Mouse (Mus musculus): ENCODE data around the gene 4933424G06Rik.

DNA sequence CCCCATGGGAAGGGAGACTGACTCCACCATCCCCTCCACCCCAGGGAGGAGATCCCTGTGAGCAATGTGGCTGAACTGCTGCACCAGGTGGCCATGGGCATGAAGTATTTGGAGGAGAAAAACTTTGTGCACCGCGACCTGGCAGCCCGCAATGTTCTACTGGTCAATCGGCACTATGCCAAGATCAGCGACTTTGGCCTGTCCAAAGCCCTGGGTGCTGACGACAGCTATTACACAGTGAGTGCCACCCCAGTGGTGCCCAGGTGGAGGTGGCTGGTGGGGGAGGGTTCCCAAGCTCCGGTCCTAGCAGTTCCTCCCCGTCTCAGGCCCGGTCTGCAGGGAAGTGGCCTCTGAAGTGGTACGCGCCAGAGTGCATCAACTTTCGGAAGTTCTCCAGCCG is 70.8 kb downstream of the 4933424G06Rik start:
- no peak for TF ChIP-seq CTCF (IDR thresholded peaks at IDR 0.05; ENCODE audit: insufficient read depth, low read depth, low read length)
- no peak for TF ChIP-seq POLR2A (IDR thresholded peaks at IDR 0.05; ENCODE audit: insufficient read depth, low read depth, low read length)

Measured in olfactory bulb, adult 2 months (tissue).